Mouse (Mus musculus): ENCODE measurements around the gene Adgrl3. TPM values are rescaled to one million over a fixed set of nuclear protein-coding genes. Genes with fewer than 3 reads are reported as not detected.

Gene Adgrl3
- polyA plus RNA-seq, 1 experiment = 0.95 TPM

DNA sequence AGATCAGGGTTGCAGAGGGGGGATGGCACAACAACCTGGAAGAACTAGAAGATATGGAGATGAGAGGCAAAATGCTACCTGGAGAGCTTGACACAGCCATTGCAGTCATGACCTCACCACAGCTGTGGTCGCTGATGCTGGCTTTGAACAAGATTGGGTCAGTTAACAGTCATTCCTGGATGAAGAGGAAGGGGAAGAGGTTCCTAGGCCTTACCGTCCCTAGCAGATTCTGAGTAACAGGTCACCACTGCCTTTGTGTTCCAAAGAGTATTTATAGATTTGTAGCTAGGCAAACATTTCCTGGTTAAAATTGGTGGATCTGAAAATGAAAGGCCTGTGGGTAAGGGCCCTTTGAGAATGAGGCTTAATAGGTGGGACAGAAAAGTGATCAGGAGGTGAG, 618.5 kb downstream of the Adgrl3 start:
- H3K4me3 ChIP-seq (ENCODE audit: insufficient read depth, low read depth, low read length) = no peak overlapping the region

DNA sequence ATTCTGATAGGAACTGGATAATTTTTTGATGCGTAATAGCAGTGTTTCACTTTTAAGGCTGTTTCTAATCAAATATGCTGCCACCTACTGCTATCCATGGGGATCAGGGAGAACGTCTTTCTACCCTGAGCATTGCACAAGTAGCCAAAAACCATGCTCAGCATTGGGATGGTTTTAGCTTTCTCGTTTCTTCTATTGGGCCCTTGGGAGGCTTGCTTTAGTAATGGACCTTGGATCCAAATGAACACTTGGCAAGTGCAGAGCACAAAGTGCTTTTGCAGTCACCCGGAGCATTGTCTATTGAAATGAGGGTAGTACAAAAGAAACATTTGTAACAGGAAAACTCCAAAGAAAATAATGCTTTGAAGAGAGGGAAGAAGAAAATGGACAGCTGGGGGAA, 620.2 kb downstream of the Adgrl3 start:
- peak; percentile 46 for DNase-seq
- H3K27me3 ChIP-seq (replicated peaks; ENCODE audit: control insufficient read depth, insufficient read depth, low read length) = no peaks in the 10 kb centered on the region
- H3K4me3 ChIP-seq (ENCODE audit: insufficient read depth, low read depth, low read length) = no peak overlapping the region
- no peaks in the 10 kb centered on the region for H3K4me1 ChIP-seq (ENCODE audit: control insufficient read depth, insufficient read depth, low read length)
- no peak overlapping the region for H3K27ac ChIP-seq (ENCODE audit: insufficient read depth, low read depth, low read length)
- whole genome bisulfite sequencing = 66% methylated on average over 4 of the region's 4 CpGs
- H3K36me3 ChIP-seq (ENCODE audit: control insufficient read depth, insufficient read depth, low read length) = no peaks in the 10 kb centered on the region
- TF ChIP-seq CTCF (conservative IDR thresholded peaks at IDR 0.05; ENCODE audit: insufficient read depth, insufficient read length, low read depth, low read length) (no peak), POLR2A (IDR thresholded peaks at IDR 0.05; ENCODE audit: low read depth, low read length) (no peak)

More for the DNA sequence above, 618.5 kb downstream of the Adgrl3 start:
- Histone ChIP-seq H3K27me3 (replicated peaks; ENCODE audit: control insufficient read depth, insufficient read depth, low read length) (no peaks in the 10 kb centered on the region), H3K27ac (ENCODE audit: insufficient read depth, low read depth, low read length) (no peak overlapping the region), H3K4me1 (ENCODE audit: control insufficient read depth, insufficient read depth, low read length) (no peaks in the 10 kb centered on the region), H3K36me3 (ENCODE audit: control insufficient read depth, insufficient read depth, low read length) (no peaks in the 10 kb centered on the region)
- DNase-seq = no peak
- TF ChIP-seq CTCF (conservative IDR thresholded peaks at IDR 0.05; ENCODE audit: insufficient read depth, insufficient read length, low read depth, low read length) (no peak), POLR2A (IDR thresholded peaks at IDR 0.05; ENCODE audit: low read depth, low read length) (no peak)
- 71% methylated on average over 2 of the region's 2 CpGs for WGBS

DNA sequence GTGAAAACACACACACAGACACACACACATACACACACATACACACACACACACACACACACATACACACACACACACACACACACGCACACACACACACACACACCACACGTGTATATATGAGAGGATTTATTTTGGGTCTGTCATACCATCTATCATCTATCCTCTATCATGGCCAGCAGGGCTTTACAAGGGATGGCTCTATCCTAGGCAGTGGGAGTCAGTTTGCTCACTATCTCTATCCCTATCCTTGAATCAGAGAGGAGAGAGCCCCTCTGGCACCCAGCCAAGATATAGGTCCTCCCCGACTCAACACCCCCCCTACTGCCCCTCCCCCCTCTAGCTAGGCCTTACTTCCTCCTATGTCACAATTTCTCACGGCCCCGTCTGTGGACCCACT, 625.6 kb downstream of the Adgrl3 start:
- no peak overlapping the region for H3K27ac ChIP-seq (ENCODE audit: insufficient read depth, low read depth, low read length)
- H3K4me3 ChIP-seq (ENCODE audit: insufficient read depth, low read depth, low read length) = no peak overlapping the region
- H3K4me1 ChIP-seq (ENCODE audit: control insufficient read depth, insufficient read depth, low read length) = no peaks in the 10 kb centered on the region
- DNase-seq = no peak
- no peak for TF ChIP-seq CTCF (conservative IDR thresholded peaks at IDR 0.05; ENCODE audit: insufficient read depth, insufficient read length, low read depth, low read length)
- TF ChIP-seq POLR2A (IDR thresholded peaks at IDR 0.05; ENCODE audit: low read depth, low read length) = no peak
- 85% methylated on average over 5 of the region's 5 CpGs for WGBS
- H3K36me3 ChIP-seq (ENCODE audit: control insufficient read depth, insufficient read depth, low read length) = no peaks in the 10 kb centered on the region
- no peaks in the 10 kb centered on the region for H3K27me3 ChIP-seq (replicated peaks; ENCODE audit: control insufficient read depth, insufficient read depth, low read length)

DNA sequence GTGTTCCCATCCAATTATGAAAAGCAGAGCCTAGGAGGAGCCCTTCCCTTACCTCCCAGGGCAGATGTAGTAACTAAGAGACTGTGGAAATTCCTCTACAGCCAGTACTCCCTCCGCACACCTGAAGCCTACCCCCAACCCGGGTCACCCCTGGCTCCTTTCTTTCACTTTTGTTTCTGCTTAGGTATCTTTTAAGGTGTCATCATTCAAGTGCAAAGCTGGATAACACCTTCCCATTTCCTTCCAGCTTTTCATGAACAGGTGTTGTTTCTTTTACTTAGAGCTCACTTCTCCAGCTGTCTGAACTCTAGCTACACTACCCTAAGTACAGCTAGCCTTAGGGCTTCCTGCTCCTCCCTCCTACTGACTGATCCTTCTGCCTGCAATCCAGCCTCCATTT, 634.0 kb downstream of the Adgrl3 start:
- H3K27ac ChIP-seq (ENCODE audit: insufficient read depth, low read depth, low read length) = no peak overlapping the region
- H3K4me1 ChIP-seq (ENCODE audit: control insufficient read depth, insufficient read depth, low read length) = no peaks in the 10 kb centered on the region
- DNase-seq = no peak
- TF ChIP-seq POLR2A (IDR thresholded peaks at IDR 0.05; ENCODE audit: low read depth, low read length) (no peak), CTCF (conservative IDR thresholded peaks at IDR 0.05; ENCODE audit: insufficient read depth, insufficient read length, low read depth, low read length) (no peak)
- no peaks in the 10 kb centered on the region for H3K36me3 ChIP-seq (ENCODE audit: control insufficient read depth, insufficient read depth, low read length)
- 74% methylated on average over 2 of the region's 2 CpGs for WGBS
- no peaks in the 10 kb centered on the region for H3K27me3 ChIP-seq (replicated peaks; ENCODE audit: control insufficient read depth, insufficient read depth, low read length)
- no peak overlapping the region for H3K4me3 ChIP-seq (ENCODE audit: insufficient read depth, low read depth, low read length)

DNA sequence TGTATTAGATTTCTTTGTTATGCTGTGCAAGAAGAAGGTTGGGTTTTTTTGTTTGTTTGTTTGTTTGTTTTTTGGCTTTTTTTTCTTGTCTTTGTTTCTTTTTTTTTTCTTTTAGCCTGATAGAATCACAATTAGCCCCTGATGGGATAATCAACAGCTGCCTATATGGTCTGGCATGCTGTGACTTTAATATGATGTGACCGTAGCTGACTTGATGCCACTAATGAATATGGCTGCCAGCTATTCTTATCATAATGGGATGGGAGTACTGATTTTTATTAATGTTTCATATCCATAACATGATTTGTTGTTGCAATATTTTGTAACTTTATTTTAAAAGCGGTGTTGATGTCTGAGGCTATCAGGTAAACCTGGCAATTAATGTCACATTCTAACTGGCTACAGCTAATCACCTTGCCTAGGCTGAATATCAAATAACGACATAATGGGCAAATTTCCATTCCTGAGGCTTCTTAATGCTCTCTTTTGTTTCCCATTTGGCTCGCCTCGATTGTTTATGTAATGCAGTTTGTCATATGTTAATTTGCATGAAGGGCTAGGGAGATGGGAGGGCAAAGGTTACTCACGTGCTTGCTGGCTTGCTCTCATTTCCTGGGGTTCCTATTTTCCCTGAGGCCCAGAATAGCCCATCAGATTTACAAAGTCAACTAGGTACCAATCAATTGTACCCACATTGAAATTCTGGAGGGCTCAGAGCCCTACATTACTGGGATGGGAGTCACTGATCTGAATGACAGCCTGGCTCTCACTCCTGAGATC, 641.9 kb downstream of the Adgrl3 start:
- TF ChIP-seq CTCF (conservative IDR thresholded peaks at IDR 0.05; ENCODE audit: insufficient read depth, insufficient read length, low read depth, low read length) (no peak), POLR2A (IDR thresholded peaks at IDR 0.05; ENCODE audit: low read depth, low read length) (no peak)
- Histone ChIP-seq H3K27me3 (replicated peaks; ENCODE audit: control insufficient read depth, insufficient read depth, low read length) (no peaks in the 10 kb centered on the region), H3K4me1 (ENCODE audit: control insufficient read depth, insufficient read depth, low read length) (no peaks in the 10 kb centered on the region), H3K4me3 (ENCODE audit: insufficient read depth, low read depth, low read length) (no peak overlapping the region), H3K27ac (ENCODE audit: insufficient read depth, low read depth, low read length) (no peak overlapping the region), H3K36me3 (ENCODE audit: control insufficient read depth, insufficient read depth, low read length) (no peaks in the 10 kb centered on the region)
- 52% methylated on average over 6 of the region's 6 CpGs for WGBS
- DNase-seq = no peak

DNA sequence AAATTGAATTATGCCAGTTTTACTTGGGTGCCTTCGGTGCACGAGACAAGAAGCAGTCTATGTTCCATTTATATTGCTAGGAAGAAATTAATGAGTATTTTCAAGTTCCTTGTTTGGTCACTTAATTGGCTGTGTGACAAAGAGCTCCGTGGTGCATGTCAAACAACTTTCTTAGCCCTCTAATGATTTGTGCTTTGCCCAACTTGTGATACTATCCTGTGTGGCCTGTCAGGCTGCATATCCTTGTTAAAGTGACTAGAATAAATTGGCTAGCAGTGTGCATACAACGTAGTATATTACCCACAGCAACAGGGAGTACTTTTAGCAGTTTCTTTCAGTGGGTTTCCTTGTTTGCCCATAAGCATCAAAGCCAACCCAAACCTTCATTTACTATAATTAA, 651.1 kb downstream of the Adgrl3 start:
- Histone ChIP-seq H3K27ac (ENCODE audit: insufficient read depth, low read depth, low read length) (no peak overlapping the region), H3K4me3 (ENCODE audit: insufficient read depth, low read depth, low read length) (no peak overlapping the region), H3K4me1 (ENCODE audit: control insufficient read depth, insufficient read depth, low read length) (no peaks in the 10 kb centered on the region), H3K27me3 (replicated peaks; ENCODE audit: control insufficient read depth, insufficient read depth, low read length) (no peaks in the 10 kb centered on the region), H3K36me3 (ENCODE audit: control insufficient read depth, insufficient read depth, low read length) (no peaks in the 10 kb centered on the region)
- peak; percentile 10 for DNase-seq
- TF ChIP-seq POLR2A (IDR thresholded peaks at IDR 0.05; ENCODE audit: low read depth, low read length) (no peak), CTCF (conservative IDR thresholded peaks at IDR 0.05; ENCODE audit: insufficient read depth, insufficient read length, low read depth, low read length) (no peak)
- 27% methylated on average over 4 of the region's 4 CpGs for WGBS

DNA sequence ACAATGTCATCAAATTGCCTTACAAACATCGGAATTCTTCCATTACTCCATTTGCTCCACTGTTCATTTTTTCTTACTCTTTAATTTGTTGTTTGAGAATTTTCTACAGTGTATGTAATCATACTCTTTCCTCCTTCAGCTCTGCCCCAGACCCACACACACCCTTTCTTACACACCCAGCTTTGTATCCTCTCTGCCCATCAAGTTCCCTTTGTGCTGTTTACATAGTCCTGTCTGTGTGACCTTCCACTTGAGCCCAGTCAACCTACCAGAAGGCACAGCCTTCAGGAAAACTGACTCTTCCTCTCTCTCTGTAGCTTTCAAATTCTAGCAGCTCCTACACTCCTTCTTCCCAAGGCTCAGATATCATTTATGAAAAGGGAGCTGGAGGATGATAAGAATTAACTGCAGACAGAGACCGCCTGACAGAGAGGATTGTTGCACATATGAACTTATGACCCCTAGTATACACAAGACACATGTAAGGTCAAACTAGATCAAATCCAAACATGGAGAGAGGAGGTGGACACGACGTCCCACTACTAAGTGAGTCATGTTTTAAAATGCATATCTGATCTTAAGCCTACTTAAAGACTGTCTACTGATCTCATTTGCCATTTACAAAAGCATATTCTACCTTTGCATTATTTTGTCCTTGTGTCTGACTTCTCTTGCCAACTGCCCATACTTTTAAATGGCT, 654.5 kb downstream of the Adgrl3 start:
- H3K27ac ChIP-seq (ENCODE audit: insufficient read depth, low read depth, low read length) = no peak overlapping the region
- H3K36me3 ChIP-seq (ENCODE audit: control insufficient read depth, insufficient read depth, low read length) = no peaks in the 10 kb centered on the region
- H3K27me3 ChIP-seq (replicated peaks; ENCODE audit: control insufficient read depth, insufficient read depth, low read length) = no peaks in the 10 kb centered on the region
- no peak overlapping the region for H3K4me3 ChIP-seq (ENCODE audit: insufficient read depth, low read depth, low read length)
- WGBS = 80% methylated on average over 4 of the region's 4 CpGs
- DNase-seq = no peak
- TF ChIP-seq CTCF (conservative IDR thresholded peaks at IDR 0.05; ENCODE audit: insufficient read depth, insufficient read length, low read depth, low read length) (no peak), POLR2A (IDR thresholded peaks at IDR 0.05; ENCODE audit: low read depth, low read length) (no peak)
- H3K4me1 ChIP-seq (ENCODE audit: control insufficient read depth, insufficient read depth, low read length) = no peaks in the 10 kb centered on the region
